Comparison of ENCODE assay signal across 27 mouse cellular contexts in the genomic region with DNA sequence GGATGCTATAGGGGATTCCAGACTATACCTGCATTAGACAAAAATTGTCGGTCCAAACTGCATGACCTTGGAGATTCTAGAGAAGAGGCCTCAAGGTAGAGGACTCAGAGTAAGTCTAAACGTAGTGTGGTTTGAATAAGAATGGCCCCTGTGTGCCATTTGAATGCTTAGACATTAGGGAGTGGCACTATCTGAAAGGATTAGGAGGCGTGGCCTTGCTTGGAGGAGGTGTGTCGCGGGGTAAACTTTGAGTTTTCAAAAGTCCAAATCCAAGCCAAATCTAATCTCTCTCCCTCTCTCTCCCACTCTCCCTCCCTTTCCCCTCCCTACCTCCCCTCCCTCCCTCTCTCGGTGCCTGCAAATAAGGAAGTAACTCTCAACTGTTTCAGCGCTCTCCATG. TPM values are rescaled to one million over a fixed set of nuclear protein-coding genes. Genes with fewer than 3 reads are reported as not detected.
A peak's percentile ranks its signal among the peaks of the same experiment; 100 is the strongest.
DNase-seq lines count a peak whose midpoint lies in the region; ATAC-seq and TF ChIP-seq lines count a peak whose summit lies in the region.
"Had no signal": no experiment of that assay in that cellular context is flagged by ENCODE, and none has a peak within 500 bp of the region (broad histone marks: within the 10 kb centered on the region; RNA-seq: fewer than 3 reads in every experiment).

No protein-coding gene starts in this region.

- in situ Hi-C loops in ES-E14 (cut with MboI; ENCODE audit: low sequenced_read_pairs in 2 of 2, unreplicated experiment in 2 of 2): no loop called here

- no peaks in the 10 kb centered on the region for H3K36me3 ChIP-seq in ES-E14 (ENCODE audit: control insufficient read depth, insufficient read depth, low read length, poor library complexity, severe bottlenecking)
- H3K36me3 ChIP-seq: forebrain, embryonic 10.5 days; heart, embryonic 13.5 days had no signal

- peak overlapping the region; percentile 72; the same call in 1 of the 2 replicates for H3K27ac ChIP-seq in ES-E14 (ENCODE audit: insufficient read depth, low read depth, low read length, poor library complexity, severe bottlenecking)
- H3K27ac ChIP-seq: forebrain, embryonic 10.5 days; forebrain, embryonic 13.5 days; gastrocnemius, adult 2 months; heart, embryonic 13.5 days; hindbrain, embryonic 14.5 days; hindbrain, postnatal 0 days had no signal

- DNase-seq in ES-E14 (ENCODE audit: low read depth, low spot score): peak; percentile 73
- DNase-seq in WW6 (ENCODE audit: low read depth, low spot score): peak; percentile 65
- no peak for DNase-seq in left cerebral cortex, adult 9 months (ENCODE audit: low spot score in 2 of 2)
- no peak for DNase-seq in layer of hippocampus, postnatal 10 days (ENCODE audit: low spot score in 2 of 2)
- DNase-seq in natural killer cell, adult 2 months (ENCODE audit: low spot score in 2 of 2): no peak
- DNase-seq: adrenal gland, adult 8-10 months; adrenal gland, postnatal 25 days; cerebellum, adult 11-12 months; cerebellum, adult 8-10 months; cerebellum, postnatal 10 days; cerebellum, postnatal 36 days; gastrocnemius, adult 2 months; gastrocnemius, postnatal 14 days; heart, adult 18-20 months; heart, postnatal 14 days; heart, postnatal 4 days had no signal

- no peak overlapping the region; a peak in 1 of 4 replicates for H3K4me3 ChIP-seq in ES-E14 (ENCODE audit: insufficient read depth in 1 of 2, low read depth in 1 of 2, low read length in 2 of 2, poor library complexity in 1 of 2, severe bottlenecking in 1 of 2)
- H3K4me3 ChIP-seq: forebrain, embryonic 10.5 days; forebrain, embryonic 13.5 days; gastrocnemius, adult 2 months; heart, embryonic 13.5 days had no signal

- no peak overlapping the region for H3K9ac ChIP-seq in ES-E14 (ENCODE audit: insufficient read depth, low read depth, low read length, poor library complexity, severe bottlenecking)
- H3K9ac ChIP-seq: forebrain, embryonic 13.5 days; heart, embryonic 13.5 days; hindbrain, embryonic 14.5 days had no signal

- 0 out of 2 replicates have a peak, but pooled peaks have one; percentile 40 for ATAC-seq in megakaryocyte, adult 5-6 weeks (ENCODE audit: poor library complexity, severe bottlenecking)
- ATAC-seq: activated CD4-positive, CD25-positive, alpha-beta regulatory T cell, adult 4 months; CD4-positive, CD25-positive, alpha-beta regulatory T cell, adult 4 months; forebrain, embryonic 13.5 days; forebrain, embryonic 16.5 days; hindbrain, postnatal 0 days; inflammation-experienced regulatory T-cells, adult 6 months; intestine, embryonic 16.5 days had no signal

- H3K9me3 ChIP-seq in ES-E14 (ENCODE audit: control insufficient read depth, insufficient read depth, low read depth, low read length): peaks cover 4% of the 10 kb centered on the region
- H3K9me3 ChIP-seq: forebrain, embryonic 10.5 days; forebrain, embryonic 13.5 days; heart, embryonic 13.5 days had no signal

- peaks cover 7 to 8% of the 10 kb centered on the region in 2 experiments for H3K4me1 ChIP-seq in ES-E14 (ENCODE audit: control insufficient read depth in 2 of 2, insufficient read depth in 2 of 2, low read length in 2 of 2, poor library complexity in 1 of 2)
- H3K4me1 ChIP-seq: forebrain, embryonic 13.5 days; heart, embryonic 13.5 days had no signal

TF ChIP-seq in ES-E14, 5 proteins besides CTCF, POLR2A, EP300 and RAD21:
- no peak for TF ChIP-seq MAFK (IDR thresholded peaks at IDR 0.05; ENCODE audit: insufficient read depth, low read depth, low read length)
- 0 out of 2 replicates have a peak, but pooled peaks have one; percentile 53 for TF ChIP-seq CHD2 (IDR thresholded peaks at IDR 0.05; ENCODE audit: low read depth, low read length)

RNA-seq across cellular contexts. Expression of a gene that starts 26.7 kb away (rescaled TPM):
- 129 and 133 TPM in 2 replicates for total RNA-seq in ES-E14 (2012; rRNA removed)
- total RNA-seq in megakaryocyte, adult 5-6 weeks (2015): 25.8 and 34.1 TPM in 2 replicates
- total RNA-seq in megakaryocyte, adult 5-6 weeks (2017): 15.9 and 17.3 TPM in 2 replicates
- 100 to 1,000 TPM; 530 to 560 TPM for total RNA-seq in layer of hippocampus, postnatal 10 days (2021)

Comparison
In these comparisons a context has a peak if more than half of its experiments do, and no peak if none do; other contexts are left out.
1. DNase-seq: peak in ES-E14 (single experiment) and WW6 (single experiment); none in left cerebral cortex, adult 9 months (0 of 2), layer of hippocampus, postnatal 10 days (0 of 2) and natural killer cell, adult 2 months (0 of 2).